Mouse (Mus musculus) neural tube, embryonic 13.5 days (tissue): ENCODE measurements at regions not wholly inside any gene's neighbourhood (a gene's known extent, or its start where the extent isn't known, plus 50 kb on each side); places are given as distances from the start of the nearest gene placed in this dataset.
"Not testable (repeated sequence)": the region's sequence is repeated elsewhere in the genome, so short reads cannot be mapped to it uniquely, and the experiment has no call there.

Source experiments
- ATAC-seq: fragments of 200-750 bp; cut with Nextera tagmentation; 2 replicates; pipeline ENCODE4 v1.8.0; 2017; ENCODE audit warnings: low read depth, mild to moderate bottlenecking, moderate TSS enrichment, moderate library complexity
- H3K27ac ChIP-seq: fragments of 300-500 bp; sonication (generic); replicated peaks from 2 replicates; pipeline ENCODE4 v1.5.1; 2015; ENCODE audit warnings: moderate library complexity, mild to moderate bottlenecking, inconsistent platforms
- H3K27me3 ChIP-seq: fragments of 300-500 bp; sonication (generic); 2 replicates; pipeline ENCODE4 v1.6.1; 2015; ENCODE audit warnings: mild to moderate bottlenecking, inconsistent platforms
- H3K36me3 ChIP-seq: fragments of 300-500 bp; sonication (generic); 2 replicates; pipeline ENCODE4 v1.6.1; 2015; ENCODE audit warnings: mild to moderate bottlenecking, inconsistent platforms
- H3K4me1 ChIP-seq: fragments of 300-500 bp; sonication (generic); replicated peaks from 2 replicates; pipeline ENCODE4 v1.6.1; 2015; ENCODE audit warnings: inconsistent platforms
- H3K4me2 ChIP-seq: fragments of 300-500 bp; sonication (generic); 2 replicates; pipeline ENCODE4 v1.6.1; 2015; ENCODE audit warnings: inconsistent platforms, mild to moderate bottlenecking, moderate library complexity
- H3K4me3 ChIP-seq: fragments of 300-500 bp; sonication (generic); 2 replicates; pipeline ENCODE4 v1.5.1; 2015; ENCODE audit warnings: mild to moderate bottlenecking, inconsistent platforms
- H3K9ac ChIP-seq: fragments of 300-500 bp; sonication (generic); 2 replicates; pipeline ENCODE4 v1.6.1; 2015; ENCODE audit warnings: moderate library complexity, mild to moderate bottlenecking, inconsistent platforms
- H3K9me3 ChIP-seq: fragments of 300-500 bp; sonication (generic); 2 replicates; pipeline ENCODE4 v1.6.1; 2016; ENCODE audit warnings: inconsistent platforms
- WGBS: fragments of 180-500 bp; shearing (Covaris S2); methylation state at CpG from one replicate; pipeline ENCODE4 v1.1.7; 2015; 5-methylcytosine and 5-hydroxymethylcytosine counted together

DNA sequence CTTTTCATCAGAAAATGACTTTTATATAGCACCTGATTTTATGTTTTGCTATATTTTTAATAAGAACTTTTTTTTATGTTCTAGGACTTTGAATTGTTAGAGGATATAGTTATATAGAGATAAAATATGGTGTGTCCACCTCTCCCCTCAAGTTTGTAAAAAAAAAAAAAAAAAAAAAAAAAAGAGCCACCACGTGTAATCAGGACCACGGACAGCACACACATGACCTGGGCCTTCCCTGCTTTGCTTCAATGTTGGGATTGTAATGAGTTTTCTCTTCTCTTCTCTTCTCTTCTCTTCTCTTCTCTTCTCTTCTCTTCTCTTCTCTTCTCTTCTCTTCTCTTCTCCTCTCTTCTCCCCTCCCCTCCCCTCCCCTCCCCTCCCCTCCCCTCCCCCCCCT lies 78.5 kb downstream of the 1700010I14Rik start:
- not testable (repeated sequence) for H3K4me1 ChIP-seq, H3K36me3 ChIP-seq, ATAC-seq, H3K4me3 ChIP-seq, H3K27me3 ChIP-seq, H3K27ac ChIP-seq, H3K9ac ChIP-seq, H3K4me2 ChIP-seq, H3K9me3 ChIP-seq
- 16% methylated on average over 2 of the region's 2 CpGs for WGBS

DNA sequence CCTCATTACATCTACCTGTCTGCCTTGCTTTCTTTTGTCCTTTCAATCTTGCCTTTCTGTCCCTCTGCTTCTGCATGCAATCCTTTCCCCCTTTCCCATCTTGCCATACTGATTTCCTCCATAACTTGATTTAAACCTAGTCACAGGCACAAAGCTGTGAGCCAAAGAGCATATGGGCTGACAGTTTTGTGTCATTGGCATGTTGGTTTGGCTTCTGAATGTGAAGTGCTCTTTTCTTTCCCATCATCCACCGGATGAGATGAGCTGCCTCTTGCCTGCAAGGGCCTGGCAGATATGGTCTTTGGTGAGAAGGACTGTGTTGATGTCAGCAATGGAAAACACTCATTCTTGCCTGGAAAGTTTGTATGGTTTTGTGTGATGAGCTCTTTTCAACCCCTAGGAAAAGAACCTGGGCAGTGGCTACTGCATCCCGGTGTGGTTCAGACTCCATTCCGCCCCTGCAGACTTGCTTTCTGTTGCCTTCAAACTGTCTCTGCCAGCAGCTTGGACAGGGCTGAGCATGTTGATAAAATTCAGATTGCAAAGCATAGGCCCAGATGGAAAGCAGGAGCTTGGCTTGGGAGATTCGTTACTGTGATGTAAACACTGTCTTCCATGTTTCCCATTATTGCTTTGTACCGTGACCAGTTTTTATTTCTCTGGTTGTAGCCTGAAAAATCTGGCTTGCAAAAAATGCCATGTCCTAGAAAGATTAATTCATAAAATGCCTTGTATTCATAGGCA lies 80.9 kb downstream of the 1700010I14Rik start:
- no peak for ATAC-seq
- Histone ChIP-seq H3K4me3 (no peak overlapping the region), H3K27me3 (no peaks in the 10 kb centered on the region), H3K4me2 (no peak overlapping the region), H3K9ac (no peak overlapping the region), H3K36me3 (no peaks in the 10 kb centered on the region), H3K4me1 (no peaks in the 10 kb centered on the region), H3K27ac (no peak overlapping the region), H3K9me3 (no peaks in the 10 kb centered on the region)
- WGBS = 91% methylated on average over 5 of the region's 5 CpGs

DNA sequence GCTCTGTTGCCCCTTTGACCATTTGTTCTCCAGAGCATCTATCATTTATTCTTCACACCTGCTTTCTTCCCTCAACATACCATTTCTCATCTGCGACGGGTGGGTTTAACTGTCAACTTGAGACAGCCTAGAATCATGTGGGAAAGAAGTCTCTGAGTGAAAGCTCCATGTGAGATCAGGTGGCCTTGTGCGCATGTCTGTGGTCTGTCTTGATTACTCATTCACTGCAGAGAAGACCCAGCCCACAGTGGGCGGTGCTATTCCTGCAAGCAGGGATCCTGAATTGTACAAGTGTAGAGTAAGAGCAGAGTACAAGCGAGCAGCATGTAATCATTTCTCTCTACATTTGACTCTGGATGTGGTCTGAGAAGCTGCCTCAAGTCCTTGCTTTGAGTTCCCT lies 95.5 kb downstream of the 1700010I14Rik start:
- H3K9me3 ChIP-seq = no peaks in the 10 kb centered on the region
- no peak overlapping the region for H3K9ac ChIP-seq
- no peak overlapping the region for H3K27ac ChIP-seq
- H3K4me1 ChIP-seq = no peaks in the 10 kb centered on the region
- ATAC-seq = no peak
- no peaks in the 10 kb centered on the region for H3K27me3 ChIP-seq
- no peak overlapping the region for H3K4me3 ChIP-seq
- 93% methylated on average over 5 of the region's 5 CpGs for WGBS
- H3K36me3 ChIP-seq = no peaks in the 10 kb centered on the region
- H3K4me2 ChIP-seq = no peak overlapping the region

DNA sequence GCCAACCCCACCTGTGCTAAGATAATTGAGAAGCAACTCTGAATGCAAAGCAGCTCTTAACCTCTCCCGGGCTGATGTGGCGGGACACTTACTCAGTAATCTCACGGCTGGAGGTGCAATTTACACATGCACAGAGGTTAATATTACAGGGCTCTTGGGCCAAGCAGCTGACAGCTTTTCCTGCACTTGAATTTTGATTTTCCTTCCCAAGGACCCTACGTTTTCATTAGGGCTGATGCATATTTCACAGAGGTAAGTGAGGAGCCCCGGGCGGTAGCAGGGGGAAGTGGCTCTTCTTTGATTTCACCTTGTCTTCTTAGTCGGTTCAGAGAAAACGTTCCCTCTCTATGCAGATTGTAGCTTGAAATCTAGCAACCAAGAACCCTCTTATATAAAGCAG lies 139.7 kb downstream of the 1700010I14Rik start:
- peaks cover 3% of the 10 kb centered on the region; the same call in 1 of the 2 replicates for H3K27me3 ChIP-seq
- WGBS = 48% methylated on average over 8 of the region's 8 CpGs
- H3K4me2 ChIP-seq = no peak overlapping the region
- H3K4me3 ChIP-seq = no peak overlapping the region
- no peaks in the 10 kb centered on the region for H3K36me3 ChIP-seq
- no peaks in the 10 kb centered on the region for H3K9me3 ChIP-seq
- H3K4me1 ChIP-seq = no peaks in the 10 kb centered on the region
- no peak overlapping the region for H3K27ac ChIP-seq
- no peak overlapping the region for H3K9ac ChIP-seq
- no peak for ATAC-seq

DNA sequence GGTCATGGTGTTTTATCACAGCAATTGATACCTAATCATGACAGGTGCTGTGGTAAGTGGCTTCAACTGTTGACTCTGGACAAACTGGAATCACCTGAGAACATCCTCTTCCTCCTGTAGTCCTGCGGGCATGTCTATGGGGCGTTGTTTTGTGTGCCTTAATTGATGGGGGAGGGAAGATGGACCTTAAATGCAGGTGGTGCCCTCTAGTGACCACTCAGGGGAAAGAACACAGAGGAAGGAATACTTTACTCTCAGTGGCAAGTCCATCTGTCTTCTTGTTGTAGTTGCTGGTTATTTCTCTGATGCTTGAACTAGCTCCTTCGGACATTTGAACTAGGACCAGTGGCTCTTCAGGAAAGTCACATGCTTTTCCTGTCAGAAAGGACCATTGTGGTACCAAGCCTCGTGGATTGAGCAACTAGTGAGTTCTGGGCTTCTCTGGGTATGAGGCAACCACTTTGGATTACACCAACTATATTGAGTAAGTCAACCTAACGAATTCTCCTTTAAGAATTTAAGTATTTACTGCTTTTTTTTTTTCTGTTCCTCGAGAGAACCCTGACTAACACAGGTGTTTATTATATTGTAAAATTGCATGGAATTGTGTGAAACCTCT lies 157.6 kb downstream of the 1700010I14Rik start:
- H3K9ac ChIP-seq = no peak overlapping the region
- ATAC-seq = no peak
- no peaks in the 10 kb centered on the region for H3K4me1 ChIP-seq
- no peaks in the 10 kb centered on the region for H3K27me3 ChIP-seq
- H3K36me3 ChIP-seq = no peaks in the 10 kb centered on the region
- H3K9me3 ChIP-seq = no peaks in the 10 kb centered on the region
- H3K4me2 ChIP-seq = no peak overlapping the region
- WGBS = 66% methylated on average over 6 of the region's 6 CpGs
- no peak overlapping the region for H3K4me3 ChIP-seq
- no peak overlapping the region for H3K27ac ChIP-seq

DNA sequence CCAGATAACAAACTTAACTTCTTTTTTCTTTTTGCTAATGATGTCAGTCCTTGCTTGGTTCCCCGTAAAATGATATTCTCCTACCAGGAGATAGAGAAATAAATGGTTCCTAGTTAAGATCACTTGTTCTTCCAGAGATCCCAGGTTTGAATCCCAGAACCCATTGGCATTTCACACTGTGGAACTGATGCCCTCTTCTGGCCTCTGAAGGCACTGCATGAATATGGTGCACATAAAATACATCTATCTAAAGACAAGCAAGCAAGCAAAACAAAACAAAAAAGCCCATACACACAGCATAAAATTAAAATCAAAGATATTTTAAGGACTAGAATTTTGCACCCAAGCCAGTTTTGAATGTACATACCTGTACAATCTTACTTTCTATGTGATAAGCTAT lies 162.5 kb downstream of the 1700010I14Rik start:
- H3K4me3 ChIP-seq = no peak overlapping the region
- 94% methylated on average over 1 of the region's 1 CpGs for WGBS
- no peak overlapping the region for H3K27ac ChIP-seq
- H3K36me3 ChIP-seq = no peaks in the 10 kb centered on the region
- no peak overlapping the region for H3K9ac ChIP-seq
- no peaks in the 10 kb centered on the region for H3K27me3 ChIP-seq
- no peak for ATAC-seq
- H3K4me1 ChIP-seq = peaks cover 11% of the 10 kb centered on the region; the same call in 1 of the 2 replicates
- H3K9me3 ChIP-seq = no peaks in the 10 kb centered on the region
- H3K4me2 ChIP-seq = no peak overlapping the region

DNA sequence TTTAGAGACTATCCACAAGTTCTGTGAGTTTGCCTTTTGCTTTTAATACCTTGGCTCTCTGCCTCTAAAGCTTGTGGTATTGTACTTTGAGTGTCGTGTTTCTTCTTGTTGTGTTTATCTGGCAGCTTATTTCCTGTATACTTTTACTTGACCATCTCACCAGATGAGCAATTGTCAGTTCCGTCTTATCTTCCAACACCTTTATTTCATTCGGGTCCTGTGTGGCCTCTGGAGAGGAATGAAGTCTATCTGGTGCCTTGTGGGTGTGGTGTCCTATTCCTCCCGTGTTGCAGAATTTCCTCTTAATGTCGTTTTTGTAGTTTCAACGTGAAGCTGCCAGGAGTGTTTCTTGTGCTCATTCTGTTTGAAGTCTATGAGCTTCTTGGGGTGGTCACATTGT lies 174.0 kb downstream of the 1700010I14Rik start:
- H3K27me3 ChIP-seq = no peaks in the 10 kb centered on the region
- H3K36me3 ChIP-seq = no peaks in the 10 kb centered on the region
- H3K4me1 ChIP-seq = peaks cover 4% of the 10 kb centered on the region; the same call in 1 of the 2 replicates
- no peak overlapping the region for H3K4me3 ChIP-seq
- no peak overlapping the region for H3K4me2 ChIP-seq
- no peak overlapping the region for H3K9ac ChIP-seq
- H3K9me3 ChIP-seq = no peaks in the 10 kb centered on the region
- H3K27ac ChIP-seq = no peak overlapping the region
- ATAC-seq = no peak
- 93% methylated on average over 6 of the region's 6 CpGs for WGBS

DNA sequence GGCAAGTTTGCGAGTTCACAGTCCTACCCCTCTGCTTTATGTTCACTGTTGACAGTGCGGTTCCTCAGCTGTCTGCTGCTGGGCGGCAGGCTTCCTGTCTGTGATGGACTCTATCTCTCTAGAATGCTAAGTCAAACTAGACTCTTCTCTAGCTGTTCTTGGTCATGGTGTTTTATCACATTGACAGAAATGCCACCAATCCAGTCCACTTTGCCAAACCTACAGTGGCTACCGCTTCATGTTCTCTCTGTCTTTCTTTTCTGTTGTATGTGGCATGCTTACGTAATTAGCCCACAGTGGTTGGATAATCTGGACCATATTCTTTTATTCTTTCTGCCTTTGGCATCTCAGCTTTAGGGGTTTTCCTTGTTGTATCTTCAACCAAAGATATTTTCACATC lies 174.5 kb downstream of the 1700010I14Rik start:
- no peak overlapping the region for H3K9ac ChIP-seq
- no peaks in the 10 kb centered on the region for H3K9me3 ChIP-seq
- no peaks in the 10 kb centered on the region for H3K36me3 ChIP-seq
- ATAC-seq = no peak
- WGBS = 95% methylated on average over 5 of the region's 5 CpGs
- H3K27ac ChIP-seq = no peak overlapping the region
- no peaks in the 10 kb centered on the region for H3K27me3 ChIP-seq
- peaks cover 5% of the 10 kb centered on the region; the same call in 1 of the 2 replicates for H3K4me1 ChIP-seq
- no peak overlapping the region for H3K4me2 ChIP-seq
- no peak overlapping the region for H3K4me3 ChIP-seq

DNA sequence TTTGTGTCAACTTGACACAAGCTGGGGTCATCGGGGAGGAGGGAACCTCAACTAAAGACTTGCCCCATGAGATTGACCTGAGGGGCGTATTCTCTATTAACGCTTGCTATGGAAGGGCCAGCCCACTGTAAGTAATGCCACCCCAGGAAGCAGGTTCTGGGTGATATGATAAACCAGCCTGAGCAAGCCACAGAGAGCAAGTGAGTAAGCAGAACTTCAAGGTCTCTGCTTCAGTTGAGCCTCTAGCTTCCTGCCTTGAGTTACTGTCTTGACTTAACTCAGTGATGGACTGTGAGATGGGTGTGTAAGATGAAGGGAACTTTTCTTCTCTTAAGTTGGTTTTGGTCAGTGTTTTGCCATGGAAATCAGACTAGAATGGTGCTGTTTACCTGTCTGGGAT lies 175.2 kb downstream of the 1700010I14Rik start:
- Histone ChIP-seq H3K36me3 (no peaks in the 10 kb centered on the region), H3K9me3 (no peaks in the 10 kb centered on the region), H3K4me1 (peaks cover 11% of the 10 kb centered on the region; the same call in 1 of the 2 replicates), H3K27me3 (no peaks in the 10 kb centered on the region), H3K27ac (no peak overlapping the region), H3K4me2 (no peak overlapping the region), H3K9ac (no peak overlapping the region), H3K4me3 (no peak overlapping the region)
- 92% methylated on average over 3 of the region's 3 CpGs for WGBS
- ATAC-seq = no peak

DNA sequence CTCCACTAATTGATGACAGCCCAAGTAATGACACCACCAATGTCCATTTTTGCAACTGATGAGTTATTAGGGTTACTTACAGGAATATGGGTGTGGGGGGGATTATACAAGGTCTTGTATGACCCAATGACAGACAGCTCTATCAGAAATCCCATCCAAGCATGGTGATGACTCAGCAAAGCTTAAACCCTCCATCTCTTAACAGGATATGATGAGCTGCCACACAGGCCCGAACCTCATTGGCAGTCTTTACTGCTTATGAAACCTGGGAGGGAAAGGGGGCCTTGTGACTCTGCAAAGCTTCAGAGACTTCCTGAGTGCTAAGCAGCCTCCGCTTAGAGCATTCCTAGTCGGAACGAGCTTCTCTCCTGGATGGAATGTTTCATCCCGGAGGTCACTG lies 176.4 kb downstream of the 1700010I14Rik start:
- Histone ChIP-seq H3K9me3 (no peaks in the 10 kb centered on the region), H3K27ac (no peak overlapping the region), H3K36me3 (no peaks in the 10 kb centered on the region), H3K4me1 (peaks cover 20% of the 10 kb centered on the region), H3K4me3 (no peak overlapping the region), H3K27me3 (no peaks in the 10 kb centered on the region), H3K4me2 (no peak overlapping the region), H3K9ac (no peak overlapping the region)
- no peak for ATAC-seq
- 88% methylated on average over 5 of the region's 5 CpGs for WGBS

DNA sequence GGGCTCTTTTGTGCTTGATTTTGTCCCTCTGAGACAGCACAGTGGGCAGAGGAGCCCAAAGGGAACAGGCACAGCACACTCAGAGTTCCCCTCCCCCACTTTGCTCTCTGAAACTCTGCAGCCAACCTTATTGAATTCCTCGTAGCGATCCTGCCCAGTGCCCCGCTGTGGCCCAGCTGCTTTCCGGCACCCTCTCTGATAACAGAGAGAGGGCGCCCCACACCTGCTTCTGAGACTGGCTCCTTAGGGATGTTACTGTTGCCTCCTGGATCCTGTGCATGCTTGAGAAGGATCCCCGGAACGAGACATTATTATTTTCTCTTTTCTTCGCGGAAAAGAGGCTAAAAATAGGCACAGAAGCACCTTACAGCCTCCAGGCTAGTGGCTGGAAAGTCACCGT lies 179.0 kb downstream of the 1700010I14Rik start:
- H3K4me3 ChIP-seq = peak overlapping the region; percentile 47
- peak; percentile 90 for ATAC-seq

DNA sequence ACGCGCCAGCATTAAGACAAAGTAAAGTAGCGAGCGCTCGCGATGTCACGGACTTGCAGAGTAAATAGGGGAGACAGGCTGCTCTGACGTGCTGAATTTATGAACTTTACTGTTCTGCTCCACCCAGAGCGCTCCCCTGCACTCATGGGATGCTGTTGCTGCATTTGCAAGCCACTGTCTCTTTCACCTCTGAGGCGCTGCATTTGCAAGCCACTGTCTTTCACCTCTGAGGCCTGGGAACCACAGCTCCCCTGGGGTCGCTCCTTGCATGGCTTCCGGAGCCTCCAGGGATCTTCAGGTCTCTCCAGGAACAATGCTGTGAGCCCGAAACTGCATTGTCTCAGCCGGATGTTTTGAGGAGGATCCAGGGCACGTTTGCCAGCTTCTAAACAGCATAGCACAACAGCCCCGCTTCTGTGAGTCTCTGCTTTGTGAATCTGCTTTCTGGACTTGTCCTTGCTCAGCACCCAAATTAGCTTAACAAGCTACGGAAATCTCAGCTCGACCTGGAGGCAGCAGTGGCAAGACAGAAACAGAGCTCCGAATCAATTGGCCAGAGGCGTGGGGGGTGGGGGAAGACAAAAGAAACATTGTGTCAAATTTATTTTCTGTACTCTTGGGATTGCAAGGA lies 179.6 kb downstream of the 1700010I14Rik start:
- Histone ChIP-seq H3K27ac (peak overlapping the region; percentile 95), H3K27me3 (no peaks in the 10 kb centered on the region), H3K9ac (peak overlapping the region; percentile 82), H3K9me3 (no peaks in the 10 kb centered on the region), H3K36me3 (no peaks in the 10 kb centered on the region), H3K4me1 (peaks cover 32% of the 10 kb centered on the region), H3K4me2 (peak overlapping the region; percentile 82), H3K4me3 (peak overlapping the region; percentile 47)
- under 1% methylated on average over 20 of the region's 20 CpGs for WGBS
- ATAC-seq = peak; percentile 51

More for the DNA sequence above, 179.0 kb downstream of the 1700010I14Rik start:
- peaks cover 32% of the 10 kb centered on the region for H3K4me1 ChIP-seq
- H3K36me3 ChIP-seq = no peaks in the 10 kb centered on the region
- WGBS = 1% methylated on average over 10 of the region's 10 CpGs
- no peaks in the 10 kb centered on the region for H3K27me3 ChIP-seq
- H3K9ac ChIP-seq = peak overlapping the region; percentile 82
- H3K4me2 ChIP-seq = peak overlapping the region; percentile 82
- H3K27ac ChIP-seq = peak overlapping the region; percentile 95
- H3K9me3 ChIP-seq = no peaks in the 10 kb centered on the region
